Mouse (Mus musculus): ENCODE data around the gene Prdm16.

- TF ChIP-seq CTCF (IDR thresholded peaks at IDR 0.05; ENCODE audit: borderline replicate concordance, insufficient read depth, low read depth, low read length) (no peak), POLR2A (IDR thresholded peaks at IDR 0.05; ENCODE audit: borderline replicate concordance, insufficient read depth, low read length) (no peak)
Observed at GRCm38 (mm10) chr4:154439455-154440052, 197.1 kb downstream of the Prdm16 start.

Measured in cerebellum, adult 2 months (tissue).